Mouse (Mus musculus) retina, adult 2 months (tissue): ENCODE measurements at regions not wholly inside any gene's neighbourhood (a gene's known extent, or its start where the extent isn't known, plus 50 kb on each side); places are given as distances from the start of the nearest gene placed in this dataset.

ENCODE experiments used
- DNase-seq: peaks from one replicate; pipeline ENCODE4 v3.0.0-alpha.2; 2012; ENCODE audit warnings: low read depth, low spot score

- DNase-seq: no peak
Observed at GRCm38 (mm10) chr14:47857731-47858556, 209.7 kb downstream of the Ktn1 start.

- no peak for DNase-seq
Observed at GRCm38 (mm10) chr14:47862556-47862955, 214.3 kb downstream of the Ktn1 start.

- no peak for DNase-seq
Observed at GRCm38 (mm10) chr14:47863067-47863466, 214.8 kb downstream of the Ktn1 start.

- DNase-seq: no peak
Observed at GRCm38 (mm10) chr14:47863701-47864100, 215.5 kb downstream of the Ktn1 start.

- no peak for DNase-seq
Observed at GRCm38 (mm10) chr14:47867017-47867416, 218.8 kb downstream of the Ktn1 start.

- no peak for DNase-seq
Observed at GRCm38 (mm10) chr14:47868258-47868780, 220.1 kb downstream of the Ktn1 start.

GRCm38 (mm10) chr14:47876585-47876984 is 228.3 kb downstream of the Ktn1 start:
- DNase-seq: no peak

GRCm38 (mm10) chr14:47877167-47877566 is 228.9 kb downstream of the Ktn1 start:
- no peak for DNase-seq

- no peak for DNase-seq
Observed at GRCm38 (mm10) chr14:47877771-47878443, 229.7 kb downstream of the Ktn1 start.

- DNase-seq: no peak
Observed at GRCm38 (mm10) chr14:47885326-47885725, 235.3 kb upstream of the Peli2 start.

GRCm38 (mm10) chr14:47890251-47891198 is 230.1 kb upstream of the Peli2 start:
- DNase-seq: no peak

GRCm38 (mm10) chr14:47896581-47896980 is 224.0 kb upstream of the Peli2 start:
- DNase-seq: no peak

GRCm38 (mm10) chr14:47897907-47898530 is 222.6 kb upstream of the Peli2 start:
- no peak for DNase-seq

- no peak for DNase-seq
Observed at GRCm38 (mm10) chr14:47898605-47899004, 222.0 kb upstream of the Peli2 start.

GRCm38 (mm10) chr14:47905334-47905733 is 215.3 kb upstream of the Peli2 start:
- DNase-seq: no peak

- DNase-seq: no peak
Observed at GRCm38 (mm10) chr14:47909129-47909528, 211.5 kb upstream of the Peli2 start.

GRCm38 (mm10) chr14:47910741-47911295 is 209.8 kb upstream of the Peli2 start:
- no peak for DNase-seq

GRCm38 (mm10) chr14:47911546-47912545 is 208.8 kb upstream of the Peli2 start:
- no peak for DNase-seq

- no peak for DNase-seq
Observed at GRCm38 (mm10) chr14:47915621-47916020, 205.0 kb upstream of the Peli2 start.
